Mouse (Mus musculus): ENCODE measurements at regions not wholly inside any gene's neighbourhood (a gene's known extent, or its start where the extent isn't known, plus 50 kb on each side); places are given as distances from the start of the nearest gene placed in this dataset.
A peak's percentile ranks its signal among the peaks of the same experiment; 100 is the strongest.

- H3K36me3 ChIP-seq (replicated peaks; ENCODE audit: low read length) = no peaks in the 10 kb centered on the region
- H3K9me3 ChIP-seq = no peaks in the 10 kb centered on the region; the same call in 1 of the 2 replicates
- no peaks in the 10 kb centered on the region for H3K27me3 ChIP-seq (replicated peaks)
- TF ChIP-seq FLI1 (IDR thresholded peaks at IDR 0.05; ENCODE audit: low read length) (no peak), GATA1 (IDR thresholded peaks at IDR 0.05; ENCODE audit: borderline replicate concordance, low read length) (no peak)
- no peaks in the 10 kb centered on the region for H3K4me1 ChIP-seq
- H3K4me3 ChIP-seq (replicated peaks) = no peak overlapping the region
These were observed 85.0 kb downstream of the Bach1 start for GRCm38 (mm10) chr16:87783561-87784304.

- no peaks in the 10 kb centered on the region for H3K27me3 ChIP-seq (replicated peaks)
- no peaks in the 10 kb centered on the region for H3K4me1 ChIP-seq
These were observed 85.8 kb downstream of the Bach1 start for GRCm38 (mm10) chr16:87784405-87784994.

GRCm38 (mm10) chr16:87789539-87789938 is 90.8 kb downstream of the Bach1 start:
- Histone ChIP-seq H3K4me1 (no peaks in the 10 kb centered on the region), H3K36me3 (replicated peaks; ENCODE audit: low read length) (no peaks in the 10 kb centered on the region), H3K9me3 (peaks cover 6% of the 10 kb centered on the region; the same call in 1 of the 2 replicates), H3K27me3 (replicated peaks) (peaks cover 1% of the 10 kb centered on the region), H3K4me3 (replicated peaks) (no peak overlapping the region)
- no peak for TF ChIP-seq GATA1 (IDR thresholded peaks at IDR 0.05; ENCODE audit: borderline replicate concordance, low read length)
- no peak for TF ChIP-seq FLI1 (IDR thresholded peaks at IDR 0.05; ENCODE audit: low read length)

More at GRCm38 (mm10) chr16:87784405-87784994, 85.8 kb downstream of the Bach1 start:
- no peaks in the 10 kb centered on the region for H3K36me3 ChIP-seq (replicated peaks; ENCODE audit: low read length)
- H3K4me3 ChIP-seq (replicated peaks) = no peak overlapping the region
- H3K9me3 ChIP-seq = no peaks in the 10 kb centered on the region; the same call in 1 of the 2 replicates
- TF ChIP-seq GATA1 (IDR thresholded peaks at IDR 0.05; ENCODE audit: borderline replicate concordance, low read length) (no peak), FLI1 (IDR thresholded peaks at IDR 0.05; ENCODE audit: low read length) (no peak)

- TF ChIP-seq GATA1 (IDR thresholded peaks at IDR 0.05; ENCODE audit: borderline replicate concordance, low read length) = no peak
- TF ChIP-seq FLI1 (IDR thresholded peaks at IDR 0.05; ENCODE audit: low read length) = no peak
- H3K4me1 ChIP-seq = no peaks in the 10 kb centered on the region
- peaks cover 1% of the 10 kb centered on the region for H3K27me3 ChIP-seq (replicated peaks)
- peaks cover 6% of the 10 kb centered on the region; the same call in 1 of the 2 replicates for H3K9me3 ChIP-seq
- no peaks in the 10 kb centered on the region for H3K36me3 ChIP-seq (replicated peaks; ENCODE audit: low read length)
- no peak overlapping the region for H3K4me3 ChIP-seq (replicated peaks)
These were observed 91.2 kb downstream of the Bach1 start for GRCm38 (mm10) chr16:87789957-87790356.

- H3K4me3 ChIP-seq (replicated peaks) = peak overlapping the region; percentile 73
- peaks cover 1% of the 10 kb centered on the region for H3K27me3 ChIP-seq (replicated peaks)
- TF ChIP-seq GATA1 (IDR thresholded peaks at IDR 0.05; ENCODE audit: borderline replicate concordance, low read length) (no peak), FLI1 (IDR thresholded peaks at IDR 0.05; ENCODE audit: low read length) (no peak)
These were observed 97.9 kb downstream of the Bach1 start for GRCm38 (mm10) chr16:87796514-87797248.

GRCm38 (mm10) chr16:87802317-87802716 is 103.6 kb downstream of the Bach1 start:
- TF ChIP-seq FLI1 (IDR thresholded peaks at IDR 0.05; ENCODE audit: low read length) (no peak), GATA1 (IDR thresholded peaks at IDR 0.05; ENCODE audit: borderline replicate concordance, low read length) (no peak)
- H3K4me3 ChIP-seq (replicated peaks) = no peak overlapping the region
- no peaks in the 10 kb centered on the region for H3K4me1 ChIP-seq
- no peaks in the 10 kb centered on the region for H3K27me3 ChIP-seq (replicated peaks)
- H3K9me3 ChIP-seq = no peaks in the 10 kb centered on the region
- no peaks in the 10 kb centered on the region for H3K36me3 ChIP-seq (replicated peaks; ENCODE audit: low read length)

More at GRCm38 (mm10) chr16:87796514-87797248, 97.9 kb downstream of the Bach1 start:
- no peaks in the 10 kb centered on the region for H3K36me3 ChIP-seq (replicated peaks; ENCODE audit: low read length)
- H3K4me1 ChIP-seq = 0 out of 2 replicates have a peak, but pooled peaks cover 4% of the 10 kb centered on the region
- H3K9me3 ChIP-seq = peaks cover 4% of the 10 kb centered on the region; the same call in 1 of the 2 replicates

- Histone ChIP-seq H3K4me3 (replicated peaks) (no peak overlapping the region), H3K27me3 (replicated peaks) (no peaks in the 10 kb centered on the region), H3K4me1 (no peaks in the 10 kb centered on the region), H3K36me3 (replicated peaks; ENCODE audit: low read length) (no peaks in the 10 kb centered on the region), H3K9me3 (0 out of 2 replicates have a peak, but pooled peaks cover 2% of the 10 kb centered on the region)
- TF ChIP-seq GATA1 (IDR thresholded peaks at IDR 0.05; ENCODE audit: borderline replicate concordance, low read length) = no peak
- no peak for TF ChIP-seq FLI1 (IDR thresholded peaks at IDR 0.05; ENCODE audit: low read length)
These were observed 118.8 kb downstream of the Bach1 start for GRCm38 (mm10) chr16:87817590-87817989.

- TF ChIP-seq GATA1 (IDR thresholded peaks at IDR 0.05; ENCODE audit: borderline replicate concordance, low read length) = no peak
- no peak for TF ChIP-seq FLI1 (IDR thresholded peaks at IDR 0.05; ENCODE audit: low read length)
- no peak overlapping the region for H3K4me3 ChIP-seq (replicated peaks)
These were observed 135.6 kb downstream of the Bach1 start for GRCm38 (mm10) chr16:87834296-87834695.

GRCm38 (mm10) chr16:87840949-87841546 is 142.3 kb downstream of the Bach1 start:
- Histone ChIP-seq H3K36me3 (replicated peaks; ENCODE audit: low read length) (no peaks in the 10 kb centered on the region), H3K4me3 (replicated peaks) (no peak overlapping the region), H3K27me3 (replicated peaks) (peaks cover 4% of the 10 kb centered on the region), H3K4me1 (no peaks in the 10 kb centered on the region), H3K9me3 (no peaks in the 10 kb centered on the region)
- no peak for TF ChIP-seq GATA1 (IDR thresholded peaks at IDR 0.05; ENCODE audit: borderline replicate concordance, low read length)
- no peak for TF ChIP-seq FLI1 (IDR thresholded peaks at IDR 0.05; ENCODE audit: low read length)

More at GRCm38 (mm10) chr16:87834296-87834695, 135.6 kb downstream of the Bach1 start:
- no peaks in the 10 kb centered on the region for H3K27me3 ChIP-seq (replicated peaks)
- no peaks in the 10 kb centered on the region for H3K9me3 ChIP-seq
- H3K4me1 ChIP-seq = no peaks in the 10 kb centered on the region
- H3K36me3 ChIP-seq (replicated peaks; ENCODE audit: low read length) = no peaks in the 10 kb centered on the region
